Mouse (Mus musculus) MEL (cell line): Measurements from ENCODE around the gene Ryr3. TPM values are rescaled to one million over a fixed set of nuclear protein-coding genes. Genes with fewer than 3 reads are reported as not detected.
A peak's percentile ranks its signal among the peaks of the same experiment; 100 is the strongest.

Experiments
- DNase-seq: peaks from one replicate; pipeline ENCODE4 v3.0.0; 2011; ENCODE audit warnings: low read depth, low spot score
- H3K27ac ChIP-seq: 2 replicates; pipeline ENCODE4 v1.5.1; 2012; ENCODE audit warnings: low read depth, mild to moderate bottlenecking, control low read depth, low read length, moderate library complexity; ENCODE audit not compliant: control insufficient read depth
- H3K27me3 ChIP-seq, 2 experiments: fragments of 150-350 bp in 1 of 2; sonication (generic) in 1 of 2; 2 replicates each; pipeline ENCODE4 v1.6.1; 2012; ENCODE audit warnings: low read length in 2 of 2, mild to moderate bottlenecking in 2 of 2, improper control_type of control experiment in 1 of 2, moderate library complexity in 1 of 2; ENCODE audit not compliant: insufficient read depth in 2 of 2, control insufficient read depth in 1 of 2
- H3K36me3 ChIP-seq, 2 experiments: 2 replicates each; pipeline ENCODE4 v1.6.1; 2012 to 2014; ENCODE audit warnings: low read length in 2 of 2, improper control_type of control experiment in 1 of 2, inconsistent platforms in 1 of 2, mild to moderate bottlenecking in 1 of 2; ENCODE audit not compliant: insufficient read depth in 2 of 2, control insufficient read depth in 1 of 2
- H3K4me1 ChIP-seq, 2 experiments: fragments of 150-350 bp in 1 of 2; sonication (generic) in 1 of 2; 2 replicates each; pipeline ENCODE4 v1.6.1; 2012; ENCODE audit warnings: low read length in 2 of 2, improper control_type of control experiment in 1 of 2, mild to moderate bottlenecking in 1 of 2; ENCODE audit not compliant: insufficient read depth in 2 of 2, control insufficient read depth in 1 of 2
- H3K4me3 ChIP-seq, 2 experiments: fragments of 150-350 bp in 1 of 2; sonication (generic) in 1 of 2; 2 replicates each; pipeline ENCODE4 v1.5.1; 2012; ENCODE audit warnings: low read depth in 2 of 2, low read length in 2 of 2, mild to moderate bottlenecking in 2 of 2, moderate library complexity in 2 of 2, control low read depth in 1 of 2, improper control_type of control experiment in 1 of 2; ENCODE audit not compliant: control insufficient read depth in 1 of 2, insufficient read depth in 1 of 2
- H3K79me2 ChIP-seq: 2 replicates; pipeline ENCODE4 v1.6.1; 2012; ENCODE audit warnings: mild to moderate bottlenecking, low read length, moderate library complexity; ENCODE audit not compliant: control insufficient read depth, poor library complexity, insufficient read depth
- H3K9ac ChIP-seq: 2 replicates; pipeline ENCODE4 v1.6.1; 2012; ENCODE audit warnings: low read depth, mild to moderate bottlenecking, control low read depth, low read length, moderate library complexity; ENCODE audit not compliant: control insufficient read depth, poor library complexity, severe bottlenecking
- H3K9me3 ChIP-seq: fragments of 150-350 bp; sonication (generic); replicated peaks from 2 replicates; pipeline ENCODE4 v1.6.1; 2012; ENCODE audit warnings: mild to moderate bottlenecking, low read length, improper control_type of control experiment, moderate library complexity; ENCODE audit not compliant: insufficient read depth
- CHD1 ChIP-seq: IDR thresholded peaks from 2 replicates; pipeline ENCODE4 v1.6.1; 2012; ENCODE audit warnings: low read depth, mild to moderate bottlenecking, inconsistent platforms, low read length, improper control_type of control experiment
- CHD2 ChIP-seq: IDR thresholded peaks from 2 replicates; pipeline ENCODE4 v1.6.1; 2011; ENCODE audit warnings: low read length, improper control_type of control experiment
- E2F4 ChIP-seq: IDR thresholded peaks from 2 replicates; pipeline ENCODE4 v1.6.1; 2011; ENCODE audit warnings: low read depth, low read length, improper control_type of control experiment, borderline replicate concordance
- EP300 ChIP-seq, 2 experiments: IDR thresholded peaks; 2 replicates each; pipeline ENCODE4 v1.6.1; 2011; ENCODE audit warnings: improper control_type of control experiment in 2 of 2, low read length in 2 of 2, low read depth in 1 of 2, mild to moderate bottlenecking in 1 of 2
- ETS1 ChIP-seq: IDR thresholded peaks from 2 replicates; pipeline ENCODE4 v1.6.1; 2012; ENCODE audit warnings: low read depth, mild to moderate bottlenecking, inconsistent platforms, low read length, improper control_type of control experiment, moderate library complexity
- GABPA ChIP-seq: IDR thresholded peaks from 2 replicates; pipeline ENCODE4 v1.6.1; 2012; ENCODE audit warnings: low read depth, mild to moderate bottlenecking, inconsistent platforms, low read length, improper control_type of control experiment, moderate library complexity
- GATA1 ChIP-seq: IDR thresholded peaks from 2 replicates; pipeline ENCODE4 v1.6.1; 2011; ENCODE audit warnings: low read depth, low read length, improper control_type of control experiment
- HCFC1 ChIP-seq: IDR thresholded peaks from 2 replicates; pipeline ENCODE4 v1.6.1; 2012; ENCODE audit warnings: low read depth, mild to moderate bottlenecking, inconsistent platforms, low read length, improper control_type of control experiment, moderate library complexity
- JUND ChIP-seq: IDR thresholded peaks from 2 replicates; pipeline ENCODE4 v1.6.1; 2011; ENCODE audit warnings: low read depth, mild to moderate bottlenecking, improper control_type of control experiment, low read length
- MAFK ChIP-seq: IDR thresholded peaks from 2 replicates; pipeline ENCODE4 v1.6.1; 2011; ENCODE audit warnings: low read depth, mild to moderate bottlenecking, low read length, improper control_type of control experiment, borderline replicate concordance
- MAX ChIP-seq: IDR thresholded peaks from 2 replicates; pipeline ENCODE4 v1.6.1; 2011; ENCODE audit warnings: low read length, improper control_type of control experiment
- MAZ ChIP-seq: IDR thresholded peaks from 2 replicates; pipeline ENCODE4 v1.6.1; 2012; ENCODE audit warnings: low read depth, mild to moderate bottlenecking, inconsistent platforms, low read length, improper control_type of control experiment
- MEF2A ChIP-seq: IDR thresholded peaks from 2 replicates; pipeline ENCODE4 v1.6.1; 2014; ENCODE audit warnings: low read depth, mild to moderate bottlenecking, inconsistent platforms, low read length, improper control_type of control experiment; ENCODE audit not compliant: poor library complexity, insufficient replicate concordance, severe bottlenecking; ENCODE audit errors: extremely low read depth
- MYB ChIP-seq: IDR thresholded peaks from 2 replicates; pipeline ENCODE4 v1.6.1; 2011; ENCODE audit warnings: mild to moderate bottlenecking, low read depth, low read length, improper control_type of control experiment
- NRF1 ChIP-seq: IDR thresholded peaks from 2 replicates; pipeline ENCODE4 v1.6.1; 2014; ENCODE audit warnings: low read depth, mild to moderate bottlenecking, inconsistent platforms, low read length, improper control_type of control experiment, moderate library complexity; ENCODE audit not compliant: poor library complexity, insufficient read depth, severe bottlenecking
- POLR2A ChIP-seq, 2 experiments: IDR thresholded peaks; 2 replicates each; pipeline ENCODE4 v1.6.1; 2011 to 2012; ENCODE audit warnings: low read length in 2 of 2, mild to moderate bottlenecking in 2 of 2, control low read depth in 1 of 2, improper control_type of control experiment in 1 of 2, low read depth in 1 of 2, moderate library complexity in 1 of 2; ENCODE audit not compliant: control insufficient read depth in 1 of 2, insufficient read depth in 1 of 2, poor library complexity in 1 of 2
- POLR2AphosphoS2 ChIP-seq: IDR thresholded peaks from 2 replicates; pipeline ENCODE4 v1.6.1; 2011; ENCODE audit warnings: low read length, improper control_type of control experiment
- POLR2AphosphoS5 ChIP-seq: IDR thresholded peaks from 2 replicates; pipeline ENCODE4 v1.6.1; 2012; ENCODE audit warnings: low read depth, borderline replicate concordance, mild to moderate bottlenecking, inconsistent platforms, low read length, moderate library complexity, mixed read lengths
- SMC3 ChIP-seq: IDR thresholded peaks from 2 replicates; pipeline ENCODE4 v1.6.1; 2011; ENCODE audit warnings: low read depth, low read length, improper control_type of control experiment
- TAL1 ChIP-seq: IDR thresholded peaks from 2 replicates; pipeline ENCODE4 v1.6.1; 2012; ENCODE audit warnings: mild to moderate bottlenecking, inconsistent platforms, low read length, moderate library complexity, mixed read lengths
- TCF12 ChIP-seq: IDR thresholded peaks from 2 replicates; pipeline ENCODE4 v1.6.1; 2014; ENCODE audit warnings: low read depth, mild to moderate bottlenecking, inconsistent platforms, low read length, improper control_type of control experiment, moderate library complexity
- UBTF ChIP-seq: IDR thresholded peaks from 2 replicates; pipeline ENCODE4 v1.6.1; 2012; ENCODE audit warnings: low read depth, mild to moderate bottlenecking, inconsistent platforms, low read length, improper control_type of control experiment, moderate library complexity, borderline replicate concordance; ENCODE audit not compliant: insufficient read depth
- USF1 ChIP-seq: IDR thresholded peaks from 2 replicates; pipeline ENCODE4 v1.6.1; 2014; ENCODE audit warnings: low read depth, mild to moderate bottlenecking, inconsistent platforms, low read length, improper control_type of control experiment, moderate library complexity
- ZMIZ1 ChIP-seq: IDR thresholded peaks from 2 replicates; pipeline ENCODE4 v1.6.1; 2012; ENCODE audit warnings: low read depth, mild to moderate bottlenecking, inconsistent platforms, low read length, improper control_type of control experiment, moderate library complexity
- ZNF384 ChIP-seq: IDR thresholded peaks from 2 replicates; pipeline ENCODE4 v1.6.1; 2012; ENCODE audit warnings: low read depth, mild to moderate bottlenecking, inconsistent platforms, low read length, improper control_type of control experiment
- polyA plus RNA-seq, 2 experiments: library from polyadenylated mRNA; stranded (reverse) in 1 of 2; unstranded in 1 of 2; fragments of >175 nt in 1 of 2; fragments of >200 nt in 1 of 2; gene quantifications; 2 replicates each; pipeline versions ENCODE4 v1.2.1 to v1.2.4; 2012; ENCODE audit warnings: low replicate concordance in 2 of 2, low read depth in 1 of 2; ENCODE audit not compliant: insufficient read length in 2 of 2, insufficient read depth in 1 of 2, missing spikeins in 1 of 2
- total RNA-seq: library from RNA; depleted of rRNA; stranded (reverse); fragments of 300-350 nt; gene quantifications from 2 replicates; pipeline ENCODE4 v1.2.3, GENCODE M21; 2012

The Ryr3 gene
- total and polyA plus RNA-seq, 3 experiments, result 0.04 TPM; not detected in 2

DNA sequence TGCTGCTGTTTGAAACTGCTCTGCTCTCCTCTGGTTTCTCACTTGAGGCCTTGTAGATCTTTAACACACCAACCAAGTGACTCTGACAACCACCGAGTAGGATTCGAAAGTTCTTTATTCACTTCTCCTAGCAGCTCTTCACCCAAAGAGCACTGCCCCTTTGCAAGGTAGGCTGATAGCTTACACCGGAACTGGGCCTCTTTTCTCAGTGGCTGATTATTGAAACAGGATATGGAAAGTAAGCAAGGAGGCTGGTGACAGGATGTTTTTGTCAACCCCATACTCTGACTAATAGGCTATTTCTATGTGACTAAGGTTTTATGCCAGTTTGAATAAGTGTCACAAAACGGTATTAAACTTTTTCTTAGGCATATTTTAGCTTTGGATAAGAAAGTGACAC lies 502.2 kb downstream of the Ryr3 start:
- Histone ChIP-seq H3K9ac (no peak overlapping the region), H3K79me2 (no peaks in the 10 kb centered on the region), H3K4me1 (no peaks in the 10 kb centered on the region), H3K36me3 (no peaks in the 10 kb centered on the region), H3K9me3 (no peaks in the 10 kb centered on the region), H3K27ac (no peak overlapping the region), H3K4me3 (no peak overlapping the region), H3K27me3 (peaks cover 2 to 5% of the 10 kb centered on the region in 2 experiments; a peak in 2 of 4 replicates)
- DNase-seq, result no peak
- TF ChIP-seq POLR2AphosphoS2, result no peak
- TF ChIP-seq USF1, result no peak
- no peak for TF ChIP-seq POLR2A (IDR thresholded peaks at IDR 0.05; ENCODE audit: control insufficient read depth in 1 of 2, insufficient read depth in 1 of 2, low read depth in 1 of 2, low read length in 2 of 2, poor library complexity in 1 of 2)
- no peak for TF ChIP-seq JUND
- TF ChIP-seq ZMIZ1, result no peak
- TF ChIP-seq ZNF384, result no peak
- no peak for TF ChIP-seq TAL1
- TF ChIP-seq SMC3, result no peak
- no peak for TF ChIP-seq POLR2AphosphoS5
- TF ChIP-seq GATA1, result no peak
- no peak for TF ChIP-seq MYB
- no peak for TF ChIP-seq CHD2
- TF ChIP-seq MAFK, result no peak

GRCm38 (mm10) chr2:112681817-112682216 lies 535.1 kb downstream of the Ryr3 start:
- H3K36me3 ChIP-seq, result peaks cover 0 to 10% of the 10 kb centered on the region in 2 experiments; a peak in 2 of 4 replicates
- H3K79me2 ChIP-seq, result no peaks in the 10 kb centered on the region
- H3K4me3 ChIP-seq, result no peak overlapping the region
- no peaks in the 10 kb centered on the region for H3K9me3 ChIP-seq
- 0 out of 2 replicates have a peak overlapping the region, but pooled peaks have one; percentile 7 for H3K27ac ChIP-seq
- peaks cover 10 to 19% of the 10 kb centered on the region in 2 experiments for H3K4me1 ChIP-seq
- H3K9ac ChIP-seq, result no peak overlapping the region
- peak; percentile 58 for DNase-seq
- TF ChIP-seq ETS1 (peak; percentile 43; the same call in 1 of the 2 replicates), POLR2AphosphoS5 (no peak), UBTF (no peak), TAL1 (no peak), MAZ (no peak), E2F4 (no peak), MEF2A (no peak), ZMIZ1 (no peak), NRF1 (no peak), ZNF384 (no peak), MAX (peak; percentile 60), POLR2A (IDR thresholded peaks at IDR 0.05; ENCODE audit: control insufficient read depth in 1 of 2, insufficient read depth in 1 of 2, low read depth in 1 of 2, low read length in 2 of 2, poor library complexity in 1 of 2) (no peak), TCF12 (no peak), GABPA (no peak), HCFC1 (no peak), EP300 (IDR thresholded peaks at IDR 0.05; ENCODE audit: low read depth in 1 of 2, low read length in 2 of 2) (peak; percentile 29 to 36; a peak in 1 of 4 replicates), CHD1 (no peak), JUND (no peak)
- TF ChIP-seq, all 39 proteins: peak for 3
- peaks cover 2 to 5% of the 10 kb centered on the region in 2 experiments; a peak in 3 of 4 replicates for H3K27me3 ChIP-seq
